Mouse (Mus musculus) limb, embryonic 14.5 days (tissue): ENCODE results near the gene Smoc1. TPM values are rescaled to one million over a fixed set of nuclear protein-coding genes. Genes with fewer than 3 reads are reported as not detected.

Experiments
- ATAC-seq: fragments of 200-750 bp; cut with Nextera tagmentation; 2 replicates; pipeline ENCODE4 v1.8.0; 2017; ENCODE audit warnings: low read depth, moderate number of reproducible peaks, moderate TSS enrichment; ENCODE audit not compliant: low FRiP score
- DNase-seq: peaks from one replicate; pipeline ENCODE4 v3.0.0-alpha.2; 2015; ENCODE audit warnings: low spot score
- H3K27ac ChIP-seq: fragments of 300-500 bp; sonication (generic); replicated peaks from 2 replicates; pipeline ENCODE4 v1.5.1; 2014; ENCODE audit warnings: low read depth, mild to moderate bottlenecking, low read length, moderate library complexity, mixed read lengths
- H3K27me3 ChIP-seq: fragments of 300-500 bp; sonication (generic); 2 replicates; pipeline ENCODE4 v1.6.1; 2014; ENCODE audit warnings: low read length, mixed read lengths; ENCODE audit not compliant: control insufficient read depth, insufficient read depth
- H3K36me3 ChIP-seq: fragments of 300-500 bp; sonication (generic); 2 replicates; pipeline ENCODE4 v1.6.1; 2014; ENCODE audit warnings: mild to moderate bottlenecking, low read length, moderate library complexity, mixed read lengths; ENCODE audit not compliant: control insufficient read depth, insufficient read depth
- H3K4me1 ChIP-seq: fragments of 300-500 bp; sonication (generic); 2 replicates; pipeline ENCODE4 v1.6.1; 2014; ENCODE audit warnings: antibody characterized with exemption, low read length, mixed read lengths; ENCODE audit not compliant: control insufficient read depth, insufficient read depth
- H3K4me2 ChIP-seq: fragments of 300-500 bp; sonication (generic); replicated peaks from 2 replicates; pipeline ENCODE4 v1.6.1; 2014; ENCODE audit warnings: low read depth, mild to moderate bottlenecking, low read length, moderate library complexity; ENCODE audit not compliant: severe bottlenecking
- H3K4me3 ChIP-seq: fragments of 300-500 bp; sonication (generic); replicated peaks from 2 replicates; pipeline ENCODE4 v1.5.1; 2014; ENCODE audit warnings: low read length
- H3K9ac ChIP-seq: fragments of 300-500 bp; sonication (generic); 2 replicates; pipeline ENCODE4 v1.6.1; 2014; ENCODE audit warnings: mild to moderate bottlenecking, low read depth, low read length, moderate library complexity; ENCODE audit not compliant: severe bottlenecking
- H3K9me3 ChIP-seq: fragments of 300-500 bp; sonication (generic); 2 replicates; pipeline ENCODE4 v1.6.1; 2016; ENCODE audit warnings: low read length; ENCODE audit not compliant: control insufficient read depth
- POLR2A ChIP-seq: fragments of 200-500 bp; IDR thresholded peaks from 2 replicates; pipeline ENCODE4 v1.8.0; 2012; ENCODE audit warnings: inconsistent platforms, mild to moderate bottlenecking, moderate library complexity, borderline replicate concordance; ENCODE audit not compliant: insufficient read depth, insufficient read length; ENCODE audit errors: extremely low read depth
- WGBS: fragments of 180-500 bp; shearing (Covaris S2); extraction: QIAGEN DNeasy Blood & Tissue Kit; methylation state at CpG from one replicate; pipeline ENCODE4 v1.1.7; 2014; 5-methylcytosine and 5-hydroxymethylcytosine counted together
- polyA plus RNA-seq, 2 experiments: library from polyadenylated mRNA; depleted of rRNA in 1 of 2; stranded (reverse) in 1 of 2; unstranded in 1 of 2; fragments of >200 nt; fragmentation: Nextera tagmentation in 1 of 2; extraction: Ambion mirVana in 1 of 2; gene quantifications; 2 replicates each; pipeline versions ENCODE4 v1.2.1 to v1.2.3; 2012 to 2014

Gene Smoc1
- polyA plus RNA-seq, 2 experiments: 8.1 to 16.3 TPM

GRCm38 (mm10) chr12:81077953-81078646 is 51.5 kb downstream of the Smoc1 start:
- DNase-seq (no peak), ATAC-seq (no peak)
- no peaks in the 10 kb centered on the region for H3K27me3 ChIP-seq
- H3K4me1 ChIP-seq: no peaks in the 10 kb centered on the region
- H3K9ac ChIP-seq: no peak overlapping the region
- H3K36me3 ChIP-seq: no peaks in the 10 kb centered on the region
- no peak overlapping the region for H3K4me2 ChIP-seq
- no peak overlapping the region for H3K4me3 ChIP-seq
- H3K9me3 ChIP-seq: 0 out of 2 replicates have a peak, but pooled peaks cover 6% of the 10 kb centered on the region
- TF ChIP-seq POLR2A: no peak
- 82% methylated on average over 2 of the region's 2 CpGs for WGBS
- no peak overlapping the region for H3K27ac ChIP-seq

- 70% methylated on average over 5 of the region's 5 CpGs for WGBS
- DNase-seq (no peak), ATAC-seq (no peak)
- Histone ChIP-seq H3K9ac (no peak overlapping the region), H3K9me3 (0 out of 2 replicates have a peak, but pooled peaks cover 6% of the 10 kb centered on the region), H3K4me3 (no peak overlapping the region), H3K27ac (no peak overlapping the region), H3K4me1 (no peaks in the 10 kb centered on the region), H3K27me3 (no peaks in the 10 kb centered on the region), H3K4me2 (no peak overlapping the region), H3K36me3 (no peaks in the 10 kb centered on the region)
- TF ChIP-seq POLR2A: no peak
Observed at GRCm38 (mm10) chr12:81080345-81080744, 53.7 kb downstream of the Smoc1 start.

GRCm38 (mm10) chr12:81081031-81081430 is 54.4 kb downstream of the Smoc1 start:
- 87% methylated on average over 3 of the region's 3 CpGs for WGBS
- Histone ChIP-seq H3K9me3 (0 out of 2 replicates have a peak, but pooled peaks cover 6% of the 10 kb centered on the region), H3K4me1 (no peaks in the 10 kb centered on the region), H3K4me2 (no peak overlapping the region), H3K27me3 (no peaks in the 10 kb centered on the region), H3K36me3 (no peaks in the 10 kb centered on the region), H3K4me3 (no peak overlapping the region), H3K27ac (no peak overlapping the region), H3K9ac (no peak overlapping the region)
- ATAC-seq: no peak
- no peak for TF ChIP-seq POLR2A
- DNase-seq: no peak

- Histone ChIP-seq H3K4me2 (no peak overlapping the region), H3K27me3 (no peaks in the 10 kb centered on the region), H3K9me3 (0 out of 2 replicates have a peak, but pooled peaks cover 6% of the 10 kb centered on the region), H3K27ac (no peak overlapping the region), H3K4me1 (no peaks in the 10 kb centered on the region), H3K4me3 (no peak overlapping the region), H3K9ac (no peak overlapping the region), H3K36me3 (no peaks in the 10 kb centered on the region)
- ATAC-seq (no peak), DNase-seq (no peak)
- no peak for TF ChIP-seq POLR2A
- 84% methylated on average over 5 of the region's 5 CpGs for WGBS
Observed at GRCm38 (mm10) chr12:81083146-81083545, 56.5 kb downstream of the Smoc1 start.

- H3K27ac ChIP-seq: no peak overlapping the region
- no peak overlapping the region for H3K4me3 ChIP-seq
- no peak for TF ChIP-seq POLR2A
- H3K27me3 ChIP-seq: no peaks in the 10 kb centered on the region
- 74% methylated on average over 1 of the region's 1 CpGs for WGBS
- no peaks in the 10 kb centered on the region for H3K9me3 ChIP-seq
- no peak overlapping the region for H3K9ac ChIP-seq
- 0 out of 2 replicates have a peak, but pooled peaks cover 2% of the 10 kb centered on the region for H3K4me1 ChIP-seq
- ATAC-seq: no peak
- no peak overlapping the region for H3K4me2 ChIP-seq
- DNase-seq: no peak
- H3K36me3 ChIP-seq: no peaks in the 10 kb centered on the region
Observed at GRCm38 (mm10) chr12:81085244-81085643, 58.6 kb downstream of the Smoc1 start.
